Mouse (Mus musculus) CD4-positive, CD25-positive, alpha-beta regulatory T cell, adult 4 months (primary cell): ENCODE data around the gene Aqp6. TPM values are rescaled to one million over a fixed set of nuclear protein-coding genes. Genes with fewer than 3 reads are reported as not detected.

ENCODE experiments used
- ATAC-seq: one replicate; pipeline ENCODE4 v1.8.0; 2017
- polyA plus RNA-seq, 2 experiments: library from polyadenylated mRNA; unstranded; fragments of 100-300 nt; shearing (Covaris generic); gene quantifications; one replicate each; pipeline ENCODE4 v1.2.1; 2017

Aqp6 gene
- not detected for polyA plus RNA-seq

DNA sequence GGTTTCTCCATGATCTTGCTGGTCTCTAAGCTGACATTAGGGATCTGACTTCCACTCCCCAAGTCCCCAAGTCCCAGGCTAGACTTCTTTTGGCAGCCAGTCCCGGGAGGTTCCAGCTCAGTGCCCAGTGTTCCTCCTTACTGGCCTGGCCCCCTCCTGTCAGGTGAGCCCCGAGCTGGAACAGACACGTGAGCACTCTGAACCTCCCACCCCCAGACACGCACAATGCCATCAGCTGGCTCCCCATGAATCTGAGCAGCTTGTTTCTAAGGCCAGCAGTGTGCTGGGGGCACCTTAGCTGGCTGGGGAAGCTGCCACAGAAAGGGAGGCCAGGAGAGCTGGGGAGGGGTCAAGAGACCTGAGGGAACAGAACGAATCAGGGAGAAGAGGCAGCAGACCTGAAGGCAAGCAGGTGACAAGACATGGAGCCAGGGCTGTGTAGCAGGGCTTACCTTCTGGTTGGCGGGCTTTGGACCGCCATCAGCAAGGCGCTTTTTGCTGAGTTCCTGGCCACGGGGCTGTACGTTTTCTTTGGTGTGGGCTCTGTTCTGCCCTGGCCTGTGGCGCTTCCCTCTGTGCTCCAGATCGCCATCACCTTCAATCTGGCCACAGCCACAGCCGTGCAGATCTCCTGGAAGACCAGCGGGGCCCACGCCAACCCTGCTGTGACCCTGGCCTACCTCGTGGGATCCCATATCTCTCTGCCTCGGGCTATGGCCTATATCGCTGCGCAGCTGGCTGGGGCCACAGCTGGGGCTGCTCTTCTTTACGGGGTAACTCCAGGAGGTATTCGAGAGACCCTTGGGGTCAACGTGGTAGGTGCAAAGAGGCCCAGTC is at the start of gene Aqp6:
TSS of gene Aqp6 (plus strand) at position 415 of the 837 bp plus-strand sequence.
- ATAC-seq = no peak

DNA sequence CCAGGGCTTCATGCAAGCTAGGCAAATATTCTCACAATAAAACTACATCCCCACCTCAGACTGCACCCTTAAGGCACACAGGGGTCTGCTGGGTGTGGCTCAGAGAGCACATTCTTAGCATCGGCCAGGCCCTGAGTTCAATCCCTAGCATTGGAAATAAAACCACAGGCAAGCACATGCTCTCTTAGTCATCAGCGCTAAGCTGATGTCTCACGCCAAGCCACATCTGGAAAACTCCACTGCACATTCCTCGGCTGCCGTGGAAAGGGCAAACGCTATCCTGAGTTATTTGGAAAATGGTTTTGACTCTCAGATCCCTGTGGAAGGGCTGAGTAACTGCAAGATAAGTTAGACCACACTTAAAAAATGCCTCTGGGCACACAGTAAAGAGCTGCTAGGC is 47.4 kb upstream of the Aqp6 start:
- ATAC-seq = no peak

DNA sequence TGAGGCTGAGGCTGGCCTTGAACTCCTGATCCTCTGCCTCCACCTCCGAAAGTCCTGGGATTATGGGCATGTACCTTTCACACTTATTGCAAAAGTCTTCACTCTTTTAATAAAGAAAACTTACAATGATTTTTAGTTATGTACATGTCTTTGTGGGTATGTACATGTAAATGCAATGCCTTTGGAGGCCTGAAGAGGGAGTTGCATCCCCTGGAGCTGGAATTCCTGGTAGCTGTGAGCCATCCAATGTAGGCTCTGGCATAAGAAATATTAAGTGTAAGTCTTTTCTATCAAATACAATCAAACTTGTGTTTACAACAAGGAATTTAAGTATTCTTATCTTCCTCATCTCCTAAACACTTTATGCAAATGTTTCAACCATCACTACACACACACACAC is 42.3 kb upstream of the Aqp6 start:
- ATAC-seq = no peak

DNA sequence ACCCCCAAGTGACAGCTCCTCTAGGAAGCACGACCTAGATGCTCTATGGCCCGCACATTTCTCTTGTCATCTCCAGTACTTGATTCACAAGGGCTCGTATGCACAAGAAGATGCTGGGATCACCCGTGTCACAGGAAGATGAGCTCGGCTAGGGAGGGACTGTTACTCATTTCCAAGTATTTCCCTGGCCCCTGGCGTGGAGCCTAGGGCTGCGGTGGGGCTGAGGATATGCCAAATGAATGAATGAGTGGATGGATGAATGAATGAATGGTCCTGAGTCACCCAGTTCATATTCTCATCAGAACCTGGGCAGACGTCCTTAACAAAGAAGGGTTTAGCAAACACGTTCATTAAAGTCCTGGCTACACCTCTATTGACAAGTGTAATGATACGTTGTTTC is 41.0 kb upstream of the Aqp6 start:
- no peak for ATAC-seq

DNA sequence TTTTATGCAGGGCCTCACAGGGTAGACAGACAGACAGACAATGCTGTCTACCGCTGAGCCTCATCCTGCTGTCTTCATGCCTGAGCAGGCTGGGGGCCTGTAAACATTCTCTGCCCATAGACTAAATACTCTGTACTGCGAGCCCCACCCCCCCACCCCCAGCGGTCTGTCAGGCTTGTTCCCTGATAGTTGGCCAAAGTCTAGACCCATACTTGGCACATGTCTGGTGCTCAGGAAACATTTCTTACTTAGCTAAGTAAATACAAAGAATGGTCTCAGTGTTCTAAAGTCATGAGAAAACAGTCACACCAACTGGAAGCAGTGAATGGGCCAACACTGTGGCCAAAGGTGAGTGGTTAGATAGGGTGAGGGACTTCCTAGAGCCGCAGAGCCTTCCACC is 33.8 kb upstream of the Aqp6 start:
- no peak for ATAC-seq

DNA sequence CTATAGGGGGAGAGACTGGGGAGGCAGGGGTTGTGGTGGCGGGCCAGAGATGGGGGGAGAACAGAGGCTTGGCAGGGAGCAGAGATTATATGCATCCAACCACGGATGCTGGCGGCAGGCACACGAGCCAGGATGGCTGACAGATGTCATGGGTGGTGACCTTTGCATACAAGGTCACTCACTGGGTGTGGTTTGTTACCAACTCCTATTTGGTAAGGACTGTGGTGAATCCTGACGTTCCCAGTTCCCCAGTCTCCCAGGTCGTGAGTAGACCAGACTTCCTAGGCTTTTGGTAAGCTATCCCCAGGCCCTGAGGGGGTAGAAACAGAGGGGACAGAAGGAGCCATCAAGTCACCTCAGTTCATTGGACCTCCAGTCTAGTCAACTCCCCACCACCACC is 32.5 kb upstream of the Aqp6 start:
- ATAC-seq = no peak

DNA sequence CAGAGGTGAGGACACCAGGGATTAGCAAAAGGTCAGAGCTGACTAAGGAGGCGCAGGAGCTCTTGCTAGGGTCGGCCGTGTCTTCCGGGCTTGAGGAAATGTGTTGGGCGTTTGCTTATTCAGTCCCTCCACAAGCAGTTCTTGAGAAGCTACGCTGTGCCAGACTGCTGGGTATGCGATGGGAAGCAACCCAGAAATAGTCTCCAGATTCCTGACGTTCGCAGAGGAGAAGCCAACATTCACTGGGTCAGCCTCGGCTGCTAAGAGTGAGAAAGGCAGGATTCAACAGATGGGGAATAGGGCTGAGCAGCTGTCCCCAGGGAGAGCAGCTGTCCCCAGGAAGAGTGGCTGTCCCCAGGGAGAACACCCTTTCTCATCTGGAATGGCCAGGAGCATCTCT is 32.1 kb upstream of the Aqp6 start:
- ATAC-seq = no peak

DNA sequence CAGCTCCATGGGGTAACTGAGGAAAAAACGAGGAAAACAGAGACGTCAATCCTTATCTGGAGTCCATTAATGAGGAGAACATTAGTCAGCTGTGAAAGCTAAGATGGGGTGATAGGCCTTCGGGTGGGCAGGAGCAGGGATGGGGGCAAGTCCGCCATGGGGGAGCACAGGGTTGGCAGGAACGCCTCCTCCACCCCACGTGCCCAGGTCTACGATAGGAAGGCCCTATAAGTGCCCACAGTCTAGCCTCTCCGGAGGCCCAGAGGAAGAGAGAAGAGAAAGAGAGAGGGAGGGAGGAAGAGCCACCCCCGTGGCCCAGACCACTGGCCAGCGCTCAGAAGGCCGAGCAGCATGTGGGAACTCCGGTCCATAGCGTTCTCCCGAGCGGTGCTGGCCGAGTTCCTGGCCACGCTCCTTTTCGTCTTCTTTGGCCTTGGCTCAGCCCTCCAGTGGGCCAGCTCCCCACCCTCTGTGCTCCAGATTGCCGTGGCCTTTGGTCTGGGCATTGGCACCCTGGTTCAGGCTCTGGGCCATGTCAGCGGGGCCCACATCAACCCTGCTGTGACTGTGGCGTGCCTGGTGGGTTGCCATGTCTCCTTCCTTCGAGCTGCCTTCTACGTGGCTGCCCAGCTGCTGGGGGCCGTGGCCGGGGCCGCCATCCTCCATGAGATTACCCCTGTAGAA is 22.3 kb upstream of the Aqp6 start, which contains the start of gene Aqp2:
TSS of gene Aqp2 (plus strand) at position 254 of the 684 bp plus-strand sequence.
- ATAC-seq = no peak

DNA sequence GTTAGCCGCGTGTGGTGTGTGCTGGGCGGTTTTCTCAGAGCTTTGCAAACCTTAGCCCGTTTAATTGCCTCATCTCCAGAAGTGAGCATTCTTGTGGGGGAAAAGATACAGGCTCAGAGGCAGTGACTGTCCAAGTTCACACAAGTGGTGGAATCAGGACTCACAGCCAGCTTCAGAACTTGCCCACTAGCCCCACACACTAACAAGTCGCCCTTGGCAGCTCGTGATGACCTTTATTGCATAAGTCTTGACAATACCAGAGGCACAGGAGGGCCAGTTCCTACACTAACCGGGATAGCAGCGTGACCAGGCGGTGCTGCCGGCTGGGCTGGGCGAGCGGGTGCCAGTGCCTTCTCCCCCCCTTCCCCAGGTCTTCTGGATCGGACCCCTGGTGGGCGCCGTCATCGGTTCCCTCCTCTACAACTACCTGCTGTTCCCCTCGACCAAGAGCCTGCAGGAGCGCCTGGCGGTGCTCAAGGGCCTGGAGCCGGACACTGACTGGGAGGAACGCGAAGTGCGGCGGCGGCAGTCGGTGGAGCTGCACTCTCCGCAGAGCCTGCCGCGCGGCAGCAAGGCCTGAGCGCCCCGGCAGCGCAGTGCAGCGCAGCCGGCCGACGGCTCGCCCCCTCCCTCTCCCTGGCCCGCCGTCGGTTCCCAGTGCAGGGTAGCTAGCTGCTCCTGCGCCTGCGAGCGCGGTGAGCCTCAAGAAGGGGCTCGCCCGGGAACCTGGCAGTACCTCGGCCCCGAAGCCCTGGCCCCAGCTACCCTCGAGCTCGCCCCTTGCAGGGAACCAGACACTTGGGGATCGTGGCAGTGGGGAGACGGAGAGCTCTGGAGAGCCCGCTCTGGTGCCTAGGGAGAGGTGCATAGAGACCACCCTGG is 17.5 kb upstream of the Aqp6 start:
- no peak for ATAC-seq

DNA sequence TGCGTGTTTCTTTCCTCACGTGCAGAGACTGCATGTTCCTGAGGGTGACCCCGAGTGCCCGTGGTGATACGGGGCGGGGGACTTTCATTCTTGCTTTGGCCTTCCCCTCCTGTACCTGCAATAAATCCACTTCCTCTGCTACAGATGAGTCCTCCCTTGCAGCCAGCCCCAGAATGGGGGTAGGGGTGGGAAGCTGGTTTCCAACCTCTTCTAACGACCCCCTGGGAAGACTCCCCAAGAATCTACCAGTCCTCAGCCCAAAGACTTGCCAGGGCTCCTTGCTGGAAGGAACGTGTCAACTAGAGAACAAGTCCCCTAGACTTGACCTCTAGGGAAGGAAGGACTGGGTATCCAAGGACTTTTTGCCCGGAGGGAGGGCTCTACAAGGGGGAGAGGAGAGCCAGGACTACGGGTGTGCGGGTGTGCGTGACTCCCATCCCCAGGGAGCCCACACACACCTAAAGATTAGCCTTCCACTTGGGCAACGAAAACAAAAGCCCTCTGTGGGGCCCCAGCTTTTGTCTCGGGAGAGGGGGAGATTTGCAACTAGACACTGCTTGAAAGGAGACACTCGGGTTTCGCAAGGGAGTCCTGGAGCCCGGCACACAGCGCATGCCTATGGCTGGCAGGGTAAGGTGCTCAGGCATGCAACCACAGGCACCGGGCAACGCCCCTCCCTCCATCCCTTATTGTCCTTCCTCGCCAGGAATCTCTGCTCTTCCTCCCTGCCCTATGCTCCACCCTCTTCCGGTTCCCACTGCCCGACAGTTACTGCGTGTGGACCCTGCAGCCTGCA is 16.6 kb upstream of the Aqp6 start:
- no peak for ATAC-seq

DNA sequence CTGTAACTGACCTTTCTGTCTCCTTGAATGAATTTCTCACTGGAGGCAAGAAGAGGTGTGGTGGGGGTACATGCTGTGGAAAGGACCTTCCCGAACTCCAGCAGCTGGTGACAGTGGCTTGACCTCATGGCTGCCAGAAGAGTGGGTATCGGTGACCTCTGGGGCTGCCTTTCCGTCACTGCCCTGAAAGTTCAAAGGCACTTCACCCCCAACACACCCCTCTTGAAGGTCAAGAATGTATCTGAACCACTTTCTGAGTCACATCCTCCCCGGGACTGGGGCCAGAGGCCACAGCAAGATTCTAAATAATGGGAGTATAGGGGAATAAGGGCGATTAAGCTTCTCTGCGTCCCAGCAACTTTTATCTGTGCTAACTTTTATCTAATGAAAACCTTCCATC is 15.5 kb upstream of the Aqp6 start:
- ATAC-seq = no peak

DNA sequence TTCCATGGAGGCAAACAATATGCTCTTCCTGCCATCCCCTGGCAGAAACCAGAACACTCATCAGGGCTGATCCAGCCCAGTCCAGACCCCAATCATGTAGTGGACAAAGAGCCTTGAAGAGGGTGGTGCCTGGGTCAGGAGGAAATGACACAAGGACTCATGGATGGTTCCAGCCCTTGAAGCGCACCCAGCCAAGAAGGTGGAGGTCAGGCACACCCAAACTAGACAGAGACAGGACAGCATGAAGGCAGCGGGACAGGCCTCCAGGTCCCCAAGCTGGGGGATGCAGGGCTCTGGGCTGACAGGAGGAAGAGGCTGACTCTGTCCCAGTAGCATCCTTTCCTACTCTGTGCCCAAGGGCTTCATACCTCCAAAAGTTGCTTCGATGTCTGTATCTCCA is 14.7 kb upstream of the Aqp6 start:
- no peak for ATAC-seq

DNA sequence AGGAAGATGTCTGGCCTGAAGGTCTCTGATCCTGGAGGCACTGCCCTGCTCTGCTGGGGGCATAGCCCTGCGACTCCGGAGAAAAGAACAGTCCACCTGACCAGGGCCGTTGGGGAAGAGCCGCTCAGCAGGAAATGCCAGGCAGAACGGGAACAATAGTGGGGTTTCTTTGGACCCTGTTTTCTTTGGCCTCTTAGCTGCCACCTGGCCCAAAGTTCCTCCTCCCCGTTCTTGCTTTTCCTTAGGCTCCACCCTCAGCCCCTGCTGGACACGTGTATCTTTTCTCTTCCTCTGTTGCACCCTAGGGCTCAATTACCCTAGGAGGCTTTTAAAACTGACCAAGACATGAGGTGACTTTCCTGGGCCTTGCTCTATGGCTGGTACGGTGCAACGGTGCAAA is 12.0 kb upstream of the Aqp6 start:
- no peak for ATAC-seq

DNA sequence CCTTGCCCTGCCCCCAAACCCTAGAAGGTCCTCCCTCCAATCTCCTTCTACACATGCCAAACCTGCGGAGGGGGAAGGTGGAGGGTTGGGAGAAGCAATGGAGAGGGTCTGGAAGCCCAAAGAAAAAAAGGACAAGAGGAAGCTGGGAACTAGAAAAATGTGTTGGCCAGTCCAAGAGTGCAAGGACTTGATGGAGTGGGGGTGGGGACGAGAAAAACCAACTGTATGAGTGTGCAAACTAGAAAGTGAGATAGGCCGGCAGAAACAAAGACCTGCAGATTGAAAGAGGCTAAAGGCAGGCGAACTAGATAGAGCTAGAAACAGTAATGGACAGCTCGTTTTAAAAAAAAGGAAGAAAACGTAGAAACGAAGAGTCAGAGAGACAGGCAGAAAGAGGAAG is 11.5 kb upstream of the Aqp6 start:
- no peak for ATAC-seq

DNA sequence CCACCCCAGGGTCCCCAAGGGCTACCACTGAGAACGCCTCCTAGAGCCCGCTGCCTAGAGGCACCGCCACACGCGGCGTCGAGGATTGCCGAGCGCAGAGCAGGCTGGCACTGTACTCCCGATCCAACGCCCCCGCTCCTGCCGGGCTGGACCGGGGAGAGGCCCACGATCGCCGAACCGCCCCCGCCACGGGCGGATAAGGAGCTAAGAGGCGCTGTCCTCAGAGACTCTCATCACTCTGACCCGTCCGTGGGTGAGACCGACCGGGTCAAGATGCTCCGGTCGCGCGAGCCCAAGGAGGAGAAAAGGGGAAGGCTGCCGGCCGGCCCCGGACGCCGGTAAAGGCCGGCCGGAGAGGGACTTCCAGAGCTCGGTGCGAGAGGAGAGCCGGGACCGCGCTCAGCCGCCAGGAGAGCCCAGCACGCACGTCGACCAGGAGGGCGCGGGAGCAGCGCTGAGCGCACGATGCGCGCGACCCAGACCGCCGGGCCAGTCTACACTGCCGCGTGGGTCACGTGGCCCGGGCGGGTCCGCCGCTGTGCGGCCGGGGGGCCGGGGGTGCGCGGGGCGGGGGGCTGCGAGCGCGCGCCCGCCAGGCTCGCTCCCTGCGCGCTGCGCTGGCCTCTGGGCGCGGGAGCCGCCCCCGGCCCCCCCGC is 10.6 kb upstream of the Aqp6 start, which contains the start of gene Aqp5:
TSS of gene Aqp5 (plus strand) at position 354 of the 656 bp plus-strand sequence.
- ATAC-seq = no peak

DNA sequence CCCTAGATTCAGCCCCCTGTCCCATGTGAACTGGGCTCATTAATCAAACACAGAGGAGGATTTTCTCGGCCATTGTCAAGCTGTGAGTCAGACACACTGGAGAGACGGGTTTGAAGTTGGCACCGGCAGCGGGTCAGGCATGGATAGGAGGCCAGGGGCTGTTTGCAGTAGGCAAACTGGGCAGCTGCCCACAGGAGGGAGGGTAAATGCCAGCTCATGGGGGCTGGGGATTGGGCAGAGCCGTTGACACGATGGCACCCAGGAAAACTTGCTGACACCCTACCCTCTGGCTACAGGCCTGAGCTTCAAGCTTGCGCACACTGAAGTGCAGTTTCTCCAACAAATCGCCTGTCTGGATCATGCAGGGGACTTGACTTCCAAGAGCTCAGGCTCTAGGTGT is 9.0 kb upstream of the Aqp6 start:
- ATAC-seq = no peak

DNA sequence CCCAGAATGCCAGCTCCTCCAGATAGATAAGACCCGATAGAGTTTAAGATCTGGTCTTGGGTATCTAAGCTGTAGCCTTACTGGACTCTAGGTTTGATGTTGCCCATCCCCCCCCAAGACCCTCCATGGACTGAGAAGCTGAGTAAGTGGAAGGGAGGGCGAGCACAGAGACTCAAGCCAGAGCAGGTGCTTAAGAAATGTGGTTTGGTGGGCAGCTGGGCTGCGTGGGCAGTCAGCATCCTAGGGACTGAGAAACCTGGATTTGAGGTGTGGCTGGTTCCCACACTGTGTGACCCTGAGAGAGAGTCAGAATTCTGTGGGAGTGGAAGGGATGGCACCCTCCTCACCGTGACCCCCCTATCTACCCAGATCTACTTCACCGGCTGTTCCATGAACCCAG is 8.3 kb upstream of the Aqp6 start:
- ATAC-seq = no peak

DNA sequence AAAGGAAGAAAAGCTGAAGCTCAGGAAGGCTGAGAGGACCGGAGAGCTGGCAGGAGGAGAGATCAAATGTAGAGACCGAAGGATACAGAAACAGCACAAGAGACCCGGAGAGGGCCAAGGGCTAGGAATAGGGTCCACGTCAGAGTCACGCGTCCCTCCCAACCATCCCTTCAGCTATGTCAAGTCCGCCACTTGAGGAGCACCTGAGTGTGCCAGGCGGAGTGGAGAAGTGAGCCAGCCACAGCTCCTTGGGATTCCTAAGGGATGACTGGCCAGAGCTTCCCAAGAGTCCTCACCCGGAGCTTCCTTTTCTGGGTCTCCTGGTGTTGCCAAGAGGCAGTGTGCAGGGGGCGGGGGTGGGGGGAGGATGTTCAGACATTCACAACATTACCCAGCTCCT is 6.2 kb upstream of the Aqp6 start:
- ATAC-seq = no peak

DNA sequence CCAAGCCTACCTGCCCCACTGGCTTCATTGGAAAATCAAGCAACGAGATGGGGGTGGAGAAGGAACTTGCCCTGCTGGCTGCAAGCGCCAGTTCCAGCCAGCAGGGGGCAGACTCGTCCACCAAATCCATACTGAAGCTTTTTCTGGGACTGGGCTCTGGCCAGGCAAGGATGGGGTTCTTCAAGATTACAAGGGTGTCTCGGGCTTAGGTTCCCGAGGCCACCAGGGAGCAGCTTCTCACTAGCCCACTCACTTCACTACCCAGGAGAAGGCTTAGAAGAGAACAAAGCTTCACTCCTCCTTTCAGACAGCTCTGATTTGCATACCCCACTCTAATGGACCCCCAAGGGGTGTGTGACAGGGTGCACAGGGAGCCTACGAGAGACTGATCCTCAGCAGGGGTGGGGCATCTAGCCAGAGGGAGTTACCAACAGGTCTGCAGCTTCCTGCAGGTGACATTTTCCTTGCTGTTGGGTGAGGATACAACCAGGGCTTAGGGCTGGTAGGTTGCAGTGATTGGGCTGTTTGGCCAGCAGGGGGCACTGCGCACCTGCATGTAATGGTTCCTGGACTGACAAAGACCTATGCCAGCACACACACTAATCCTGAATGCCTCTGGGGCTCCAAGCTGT is 5.0 kb upstream of the Aqp6 start:
- ATAC-seq = peak; percentile 53

DNA sequence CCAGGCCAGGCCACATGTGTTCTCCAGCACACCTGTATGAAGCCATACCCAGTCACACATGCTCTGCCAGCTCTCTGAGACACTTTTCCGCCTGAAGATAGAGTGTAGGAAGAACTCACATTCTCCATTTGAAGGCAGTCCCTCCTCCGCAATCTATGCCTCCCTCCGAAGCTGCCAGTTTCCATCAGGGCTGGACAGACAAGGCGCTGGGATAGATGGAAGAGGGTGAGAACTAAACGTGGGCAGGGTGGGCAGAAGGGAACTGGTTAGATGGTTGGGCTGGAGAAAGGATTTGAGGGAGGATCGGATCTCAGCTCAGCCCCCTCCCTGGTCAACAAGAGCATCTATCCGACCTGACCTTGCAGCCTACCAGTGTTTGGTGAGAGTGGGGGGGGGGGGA is 4.4 kb upstream of the Aqp6 start:
- ATAC-seq = no peak

DNA sequence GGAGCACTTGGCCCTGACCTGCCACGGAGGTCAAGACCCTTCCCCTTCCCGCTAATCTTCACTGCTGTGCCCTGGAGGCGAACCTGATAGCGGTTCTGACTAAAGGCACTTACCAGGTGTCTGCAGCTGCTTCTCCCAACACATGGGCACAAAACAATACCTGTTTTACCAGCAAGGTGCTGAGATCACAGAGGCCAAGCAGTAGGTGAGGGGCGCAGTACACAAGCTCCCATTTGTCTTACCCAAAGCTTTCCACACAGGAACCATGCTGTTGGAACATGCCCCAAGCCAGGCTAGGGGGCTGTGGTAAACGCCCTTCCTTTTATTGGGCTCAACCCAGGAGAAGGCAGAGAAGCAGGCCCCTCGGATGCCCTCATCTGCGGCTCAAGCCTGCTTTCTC is 3.6 kb upstream of the Aqp6 start:
- ATAC-seq = no peak
